Mouse (Mus musculus): ENCODE results near the gene Lkaaear1. TPM values are rescaled to one million over a fixed set of nuclear protein-coding genes. Genes with fewer than 3 reads are reported as not detected.
A peak's percentile ranks its signal among the peaks of the same experiment; 100 is the strongest.

Lkaaear1 gene
- polyA plus RNA-seq (2016; fragmentation: Nextera tagmentation; extraction: Ambion mirVana): not detected in 2 replicates

GRCm38 (mm10) chr2:181698241-181698640 is at the start of gene Lkaaear1:
Gene Lkaaear1 (minus strand): TSS chr2:181698442.
- Histone ChIP-seq H3K4me2 (replicated peaks) (no peak within 1 kb of the TSS), H3K4me3 (no peak within 1 kb of the TSS), H3K9ac (no peak within 1 kb of the TSS), H3K36me3 (no peaks in the 10 kb centered on the region), H3K27ac (no peak within 1 kb of the TSS), H3K4me1 (peaks cover 6% of the 10 kb centered on the region), H3K27me3 (peaks cover 10% of the 10 kb centered on the region; the same call in 1 of the 2 replicates), H3K9me3 (replicated peaks) (no peaks in the 10 kb centered on the region)
- no peak for ATAC-seq (ENCODE audit: low FRiP score)
- WGBS: 51% methylated on average over 5 of the region's 5 CpGs

DNA sequence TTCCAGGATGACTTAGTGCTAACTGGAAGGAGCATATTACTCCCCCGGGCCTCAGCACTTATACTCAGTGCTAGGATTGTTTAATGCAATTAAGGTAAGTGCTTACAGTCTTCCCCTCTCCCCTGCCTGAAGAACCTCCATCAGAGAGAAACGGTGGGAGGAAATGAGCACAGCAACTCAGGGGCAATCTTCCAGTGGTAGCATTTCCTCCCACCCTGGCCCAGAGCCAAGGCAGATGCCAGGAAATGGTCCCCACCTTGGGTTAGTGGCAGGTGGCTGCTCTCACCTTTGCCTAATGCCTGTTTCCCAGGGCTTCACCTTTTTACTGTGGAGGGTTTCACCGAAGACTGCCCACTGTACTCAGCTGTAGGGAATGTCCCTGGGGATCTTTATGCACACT is 31.8 kb upstream of the Lkaaear1 start:
- ATAC-seq (ENCODE audit: low FRiP score): no peak
- Histone ChIP-seq H3K36me3 (0 out of 2 replicates have a peak, but pooled peaks cover 3% of the 10 kb centered on the region), H3K4me3 (no peak overlapping the region), H3K4me1 (peaks cover 6% of the 10 kb centered on the region), H3K4me2 (replicated peaks) (no peak overlapping the region), H3K9ac (no peak overlapping the region), H3K9me3 (replicated peaks) (no peaks in the 10 kb centered on the region), H3K27ac (no peak overlapping the region), H3K27me3 (no peaks in the 10 kb centered on the region)
- 79% methylated on average over 3 of the region's 3 CpGs for WGBS

DNA sequence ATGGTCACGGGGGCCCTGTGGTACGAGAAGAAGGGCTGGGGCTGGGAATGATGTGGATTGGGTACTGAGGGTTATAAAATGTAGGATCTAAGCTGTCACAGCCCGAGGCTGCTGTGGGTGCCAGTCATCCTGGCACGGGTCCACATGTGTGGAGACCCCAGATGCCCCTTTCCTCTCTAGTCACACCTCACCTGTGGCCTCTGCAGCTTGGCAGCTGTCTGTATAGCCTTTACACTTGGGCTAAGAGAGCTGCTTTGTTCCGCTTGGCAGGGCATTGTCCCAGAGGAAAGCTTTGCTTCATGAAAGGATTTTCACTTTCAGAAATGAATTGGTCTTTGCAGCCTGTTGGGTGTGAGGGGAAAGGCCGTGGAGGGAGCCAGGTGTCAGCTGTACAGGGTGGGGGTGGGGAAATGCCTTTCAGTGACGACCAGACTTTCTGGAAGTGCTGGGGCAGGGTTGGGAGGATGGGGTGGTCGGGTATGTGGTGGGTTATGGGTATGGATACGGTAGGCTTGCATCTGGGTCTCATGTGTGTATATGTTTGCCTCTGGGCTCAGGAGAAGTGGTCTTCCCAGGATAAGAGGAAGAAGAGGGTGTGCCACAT is 29.5 kb upstream of the Lkaaear1 start:
- 41% methylated on average over 9 of the region's 9 CpGs for WGBS
- no peaks in the 10 kb centered on the region for H3K27me3 ChIP-seq
- peaks cover 6% of the 10 kb centered on the region for H3K4me1 ChIP-seq
- no peaks in the 10 kb centered on the region for H3K9me3 ChIP-seq (replicated peaks)
- H3K4me3 ChIP-seq: no peak overlapping the region
- no peak overlapping the region for H3K27ac ChIP-seq
- H3K4me2 ChIP-seq (replicated peaks): no peak overlapping the region
- H3K9ac ChIP-seq: no peak overlapping the region
- peak; percentile 56 for ATAC-seq (ENCODE audit: low FRiP score)
- 0 out of 2 replicates have a peak, but pooled peaks cover 3% of the 10 kb centered on the region for H3K36me3 ChIP-seq

DNA sequence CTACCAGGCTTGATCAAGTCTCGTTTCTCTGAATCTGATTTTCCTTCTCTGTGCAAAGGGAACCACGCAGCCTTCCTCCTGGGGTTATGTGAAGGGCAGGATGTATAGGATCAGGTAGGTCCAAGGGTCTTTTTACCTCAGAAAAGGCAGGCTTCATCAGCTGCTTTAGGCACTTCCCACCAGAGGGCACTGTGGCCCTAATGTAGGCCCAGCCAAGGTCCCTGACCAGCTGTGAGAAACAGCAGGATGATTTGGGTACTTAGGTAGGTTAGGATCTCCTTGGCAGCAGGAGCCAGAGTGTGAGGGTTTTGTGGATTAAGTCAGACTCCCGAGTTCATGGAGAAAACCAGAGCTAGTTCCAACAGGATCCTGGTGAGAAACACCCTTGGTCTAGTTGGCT is 24.0 kb upstream of the Lkaaear1 start:
- Histone ChIP-seq H3K27me3 (no peaks in the 10 kb centered on the region), H3K27ac (0 out of 2 replicates have a peak overlapping the region, but pooled peaks have one; percentile 4), H3K9me3 (replicated peaks) (no peaks in the 10 kb centered on the region), H3K4me2 (replicated peaks) (no peak overlapping the region), H3K36me3 (peaks cover 19% of the 10 kb centered on the region), H3K9ac (no peak overlapping the region), H3K4me1 (no peaks in the 10 kb centered on the region), H3K4me3 (no peak overlapping the region)
- ATAC-seq (ENCODE audit: low FRiP score): peak; percentile 66; the same call in 1 of the 2 replicates
- WGBS: 14% methylated on average over 3 of the region's 3 CpGs

GRCm38 (mm10) chr2:181721200-181721599 is 23.0 kb upstream of the Lkaaear1 start:
- Histone ChIP-seq H3K9ac (no peak overlapping the region), H3K36me3 (peaks cover 19% of the 10 kb centered on the region), H3K4me1 (peaks cover 6% of the 10 kb centered on the region; the same call in 1 of the 2 replicates), H3K4me3 (no peak overlapping the region), H3K27ac (no peak overlapping the region), H3K4me2 (replicated peaks) (no peak overlapping the region), H3K27me3 (no peaks in the 10 kb centered on the region), H3K9me3 (replicated peaks) (no peaks in the 10 kb centered on the region)
- ATAC-seq (ENCODE audit: low FRiP score): no peak

GRCm38 (mm10) chr2:181720061-181720460 is 21.8 kb upstream of the Lkaaear1 start:
- WGBS: 33% methylated on average over 3 of the region's 3 CpGs

DNA sequence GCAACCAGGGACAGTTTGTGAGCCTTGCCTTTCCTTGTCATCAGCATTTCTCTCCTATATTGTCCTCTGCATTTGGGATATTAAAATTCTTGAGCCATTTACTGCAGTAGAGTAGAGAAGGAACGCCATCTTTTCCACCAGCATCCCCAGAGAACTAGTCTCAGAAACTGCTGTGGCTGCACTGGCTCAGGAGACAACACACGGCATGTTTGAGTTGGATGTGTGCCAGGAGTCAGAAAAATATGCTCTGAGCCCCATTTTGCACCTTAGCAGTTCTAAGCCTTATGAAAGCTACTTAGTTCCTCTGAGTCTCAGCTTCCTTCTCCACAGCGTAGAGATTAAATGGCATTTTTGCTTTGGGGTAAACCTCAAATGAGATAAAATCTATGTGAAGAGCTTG is 18.7 kb upstream of the Lkaaear1 start:
- peak overlapping the region; percentile 55 for H3K4me2 ChIP-seq (replicated peaks)
- peaks cover 33% of the 10 kb centered on the region for H3K4me1 ChIP-seq
- WGBS: 78% methylated on average over 3 of the region's 3 CpGs

More at GRCm38 (mm10) chr2:181720061-181720460, 21.8 kb upstream of the Lkaaear1 start:
- no peak overlapping the region for H3K4me2 ChIP-seq (replicated peaks)
- no peaks in the 10 kb centered on the region for H3K27me3 ChIP-seq
- peaks cover 15% of the 10 kb centered on the region for H3K4me1 ChIP-seq
- no peak overlapping the region for H3K4me3 ChIP-seq
- peaks cover 19% of the 10 kb centered on the region for H3K36me3 ChIP-seq
- H3K9ac ChIP-seq: no peak overlapping the region
- no peaks in the 10 kb centered on the region for H3K9me3 ChIP-seq (replicated peaks)
- no peak for ATAC-seq (ENCODE audit: low FRiP score)
- H3K27ac ChIP-seq: no peak overlapping the region

DNA sequence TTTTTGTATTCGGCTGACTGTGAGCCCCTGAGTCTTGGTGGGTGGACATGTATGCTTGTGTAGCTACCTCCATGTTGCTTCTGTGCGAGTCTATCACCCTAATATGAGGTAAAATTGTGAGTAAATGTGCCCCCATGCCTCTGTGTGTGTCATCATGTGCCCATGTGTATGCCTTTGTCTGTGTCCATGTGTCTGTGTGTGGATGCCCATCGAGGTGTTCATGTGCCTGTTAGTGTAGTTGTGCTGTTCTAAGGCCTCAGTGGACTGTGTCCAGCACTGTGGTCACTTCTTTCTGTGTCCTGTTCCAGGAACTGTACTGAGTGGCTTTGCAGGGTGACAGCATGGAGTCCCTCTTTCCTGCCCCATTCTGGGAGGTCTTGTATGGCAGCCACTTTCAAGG is 17.1 kb upstream of the Lkaaear1 start:
- peaks cover 19% of the 10 kb centered on the region for H3K36me3 ChIP-seq
- peak overlapping the region; percentile 55 for H3K4me2 ChIP-seq (replicated peaks)
- 67% methylated on average over 3 of the region's 3 CpGs for whole genome bisulfite sequencing
- peaks cover 33% of the 10 kb centered on the region for H3K4me1 ChIP-seq
- H3K27me3 ChIP-seq: no peaks in the 10 kb centered on the region
- peak overlapping the region; percentile 46 for H3K4me3 ChIP-seq
- peak overlapping the region; percentile 63 for H3K9ac ChIP-seq
- peak overlapping the region; percentile 90 for H3K27ac ChIP-seq
- no peaks in the 10 kb centered on the region for H3K9me3 ChIP-seq (replicated peaks)
- peak; percentile 38 for ATAC-seq (ENCODE audit: low FRiP score)

More for the DNA sequence above, 18.7 kb upstream of the Lkaaear1 start:
- Histone ChIP-seq H3K36me3 (peaks cover 19% of the 10 kb centered on the region), H3K9ac (no peak overlapping the region), H3K27ac (no peak overlapping the region), H3K4me3 (0 out of 2 replicates have a peak overlapping the region, but pooled peaks have one; percentile 46), H3K27me3 (no peaks in the 10 kb centered on the region), H3K9me3 (replicated peaks) (no peaks in the 10 kb centered on the region)
- no peak for ATAC-seq (ENCODE audit: low FRiP score)

GRCm38 (mm10) chr2:181714903-181715326 is 16.7 kb upstream of the Lkaaear1 start, which contains the start of gene Oprl1:
Gene Oprl1 (plus strand): TSS chr2:181715016.
- Histone ChIP-seq H3K9ac (peak within 1 kb of the TSS; percentile 63), H3K4me3 (peak within 1 kb of the TSS; percentile 46), H3K27me3 (no peaks in the 10 kb centered on the region), H3K4me1 (peaks cover 33% of the 10 kb centered on the region), H3K36me3 (peaks cover 16% of the 10 kb centered on the region), H3K9me3 (replicated peaks) (no peaks in the 10 kb centered on the region), H3K4me2 (replicated peaks) (peak within 1 kb of the TSS; percentile 55), H3K27ac (peak within 1 kb of the TSS; percentile 90)
- ATAC-seq (ENCODE audit: low FRiP score): peak; percentile 81
- 2% methylated on average over 7 of the region's 7 CpGs for WGBS

GRCm38 (mm10) chr2:181713749-181714148 is 15.5 kb upstream of the Lkaaear1 start:
- Histone ChIP-seq H3K9ac (no peak overlapping the region), H3K27ac (peak overlapping the region; percentile 90), H3K4me2 (replicated peaks) (peak overlapping the region; percentile 55)

DNA sequence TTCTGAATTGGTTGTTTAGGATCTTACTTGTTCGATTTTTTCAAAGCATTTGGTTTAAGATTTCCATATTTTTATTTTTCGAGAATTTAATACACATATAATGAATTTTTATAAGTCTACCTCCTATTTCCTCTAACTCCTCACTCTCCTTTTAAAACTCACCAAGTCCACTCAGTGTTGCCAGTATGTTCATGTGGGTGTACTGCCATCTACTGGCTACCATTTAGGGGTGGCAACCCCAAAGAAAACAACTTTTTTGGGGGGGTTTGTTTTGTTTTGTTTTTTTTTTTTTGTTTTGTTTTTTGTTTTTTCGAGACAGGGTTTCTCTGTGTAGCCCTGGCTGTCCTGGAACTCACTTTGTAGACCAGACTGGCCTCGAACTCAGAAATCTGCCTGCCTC is 8.4 kb upstream of the Lkaaear1 start:
- Histone ChIP-seq H3K9ac (no peak overlapping the region), H3K4me3 (no peak overlapping the region), H3K27ac (no peak overlapping the region), H3K4me2 (replicated peaks) (no peak overlapping the region), H3K4me1 (no peaks in the 10 kb centered on the region), H3K27me3 (no peaks in the 10 kb centered on the region), H3K36me3 (no peaks in the 10 kb centered on the region), H3K9me3 (replicated peaks) (no peaks in the 10 kb centered on the region)
- no peak for ATAC-seq (ENCODE audit: low FRiP score)
- 33% methylated on average over 4 of the region's 4 CpGs for WGBS

More at GRCm38 (mm10) chr2:181713749-181714148, 15.5 kb upstream of the Lkaaear1 start:
- peaks cover 33% of the 10 kb centered on the region for H3K4me1 ChIP-seq
- H3K4me3 ChIP-seq: no peak overlapping the region
- no peaks in the 10 kb centered on the region for H3K27me3 ChIP-seq
- ATAC-seq (ENCODE audit: low FRiP score): peak; percentile 73
- no peaks in the 10 kb centered on the region for H3K9me3 ChIP-seq (replicated peaks)
- peaks cover 5% of the 10 kb centered on the region for H3K36me3 ChIP-seq
- 50% methylated on average over 1 of the region's 1 CpGs for WGBS

- Histone ChIP-seq H3K4me2 (replicated peaks) (no peak overlapping the region), H3K27ac (no peak overlapping the region), H3K4me1 (peaks cover 18% of the 10 kb centered on the region), H3K9ac (no peak overlapping the region), H3K36me3 (no peaks in the 10 kb centered on the region), H3K4me3 (no peak overlapping the region), H3K9me3 (replicated peaks) (no peaks in the 10 kb centered on the region), H3K27me3 (peaks cover 10% of the 10 kb centered on the region; the same call in 1 of the 2 replicates)
- ATAC-seq (ENCODE audit: low FRiP score): no peak
- WGBS: 72% methylated on average over 33 of the region's 33 CpGs
Observed at GRCm38 (mm10) chr2:181696801-181697420, 1.3 kb downstream of the Lkaaear1 start.
